Mouse (Mus musculus): ENCODE measurements around the gene Cacna2d1. TPM values are rescaled to one million over a fixed set of nuclear protein-coding genes. Genes with fewer than 3 reads are reported as not detected.

Cacna2d1 gene
- polyA plus RNA-seq, 1 experiment, result 1.00 TPM

DNA sequence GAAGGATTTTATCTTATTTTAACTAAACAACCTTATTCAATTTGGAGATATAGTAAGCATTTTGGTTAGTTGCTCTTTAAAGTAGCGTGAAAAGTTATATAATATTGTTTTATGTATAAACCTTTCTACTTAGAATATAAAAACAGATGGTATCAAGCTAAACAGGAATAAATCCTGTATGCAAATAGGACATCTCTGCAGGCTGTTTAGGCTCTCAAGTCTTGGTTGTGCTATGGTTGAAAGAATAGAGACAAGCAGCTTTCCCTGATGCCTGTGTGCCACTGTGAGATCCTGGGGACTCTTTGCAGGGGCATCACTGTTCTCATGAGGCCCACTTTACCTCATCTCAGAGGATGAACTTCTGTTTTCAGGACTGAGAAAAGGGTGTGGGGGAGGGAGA is 179.4 kb downstream of the Cacna2d1 start:
- H3K4me1 ChIP-seq (replicated peaks; ENCODE audit: control insufficient read depth, insufficient read depth, low read length), result no peaks in the 10 kb centered on the region

DNA sequence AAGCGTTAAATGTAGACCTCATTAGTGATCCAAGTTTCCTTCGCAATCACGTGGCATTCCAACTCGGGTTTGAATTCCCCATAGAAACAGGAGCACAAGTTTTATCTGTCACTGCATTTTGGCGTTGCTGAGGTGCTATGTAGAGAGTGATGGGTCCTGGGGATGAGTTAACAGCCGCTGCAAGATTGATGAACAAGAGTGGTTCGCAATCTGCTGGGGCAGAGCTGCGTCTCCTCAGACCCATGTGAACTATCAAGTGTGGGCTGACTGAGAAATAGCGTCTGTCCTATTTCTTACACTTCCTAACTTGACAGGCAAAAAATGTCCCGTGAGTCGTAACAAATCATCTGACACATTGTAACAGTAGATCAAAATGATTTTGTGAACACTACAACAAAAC is 186.8 kb downstream of the Cacna2d1 start:
- no peaks in the 10 kb centered on the region for H3K27me3 ChIP-seq (ENCODE audit: control insufficient read depth, insufficient read depth, low read length)
- WGBS, result 88% methylated on average over 11 of the region's 11 CpGs
- no peak overlapping the region for H3K27ac ChIP-seq (ENCODE audit: control insufficient read depth, insufficient read depth, low read length)
- no peak overlapping the region for H3K4me3 ChIP-seq (ENCODE audit: control insufficient read depth, insufficient read depth, low read length)
- no peaks in the 10 kb centered on the region for H3K36me3 ChIP-seq (ENCODE audit: control insufficient read depth, insufficient read depth, low read length)
- TF ChIP-seq POLR2A (IDR thresholded peaks at IDR 0.05; ENCODE audit: control insufficient read depth, extremely low read depth, insufficient read depth, low read length, poor library complexity) (no peak), CTCF (IDR thresholded peaks at IDR 0.05; ENCODE audit: borderline replicate concordance, control insufficient read depth, extremely low read depth, insufficient read depth, low read length, poor library complexity) (no peak)
- no peaks in the 10 kb centered on the region for H3K4me1 ChIP-seq (replicated peaks; ENCODE audit: control insufficient read depth, insufficient read depth, low read length)
- DNase-seq, result no peak

More for the DNA sequence above, 179.4 kb downstream of the Cacna2d1 start:
- WGBS, result 84% methylated on average over 1 of the region's 1 CpGs
- Histone ChIP-seq H3K36me3 (ENCODE audit: control insufficient read depth, insufficient read depth, low read length) (no peaks in the 10 kb centered on the region), H3K4me3 (ENCODE audit: control insufficient read depth, insufficient read depth, low read length) (no peak overlapping the region), H3K27me3 (ENCODE audit: control insufficient read depth, insufficient read depth, low read length) (no peaks in the 10 kb centered on the region), H3K27ac (ENCODE audit: control insufficient read depth, insufficient read depth, low read length) (no peak overlapping the region)
- DNase-seq, result no peak
- TF ChIP-seq POLR2A (IDR thresholded peaks at IDR 0.05; ENCODE audit: control insufficient read depth, extremely low read depth, insufficient read depth, low read length, poor library complexity), result no peak
- TF ChIP-seq CTCF (IDR thresholded peaks at IDR 0.05; ENCODE audit: borderline replicate concordance, control insufficient read depth, extremely low read depth, insufficient read depth, low read length, poor library complexity), result no peak

DNA sequence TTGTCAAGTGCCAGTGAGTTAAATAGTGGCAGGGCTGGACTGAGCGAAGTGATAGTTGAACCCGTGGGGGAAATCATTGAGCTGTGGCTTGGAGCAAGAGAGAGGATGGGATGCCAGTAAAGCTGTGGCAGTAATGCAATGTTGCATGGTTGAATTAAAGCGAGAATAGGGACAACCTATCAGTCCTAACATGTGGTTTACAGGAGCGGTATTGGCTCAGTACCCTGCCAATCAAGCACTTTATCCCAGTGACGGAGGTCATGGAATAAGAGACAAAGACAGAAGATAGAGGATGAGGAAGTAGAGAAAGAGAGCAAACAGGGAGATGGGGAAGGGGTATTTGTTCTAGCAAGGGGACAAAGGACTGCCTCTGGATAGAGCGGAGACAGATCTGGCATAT is 187.6 kb downstream of the Cacna2d1 start:
- Histone ChIP-seq H3K4me1 (replicated peaks; ENCODE audit: control insufficient read depth, insufficient read depth, low read length) (no peaks in the 10 kb centered on the region), H3K27me3 (ENCODE audit: control insufficient read depth, insufficient read depth, low read length) (no peaks in the 10 kb centered on the region), H3K27ac (ENCODE audit: control insufficient read depth, insufficient read depth, low read length) (no peak overlapping the region), H3K4me3 (ENCODE audit: control insufficient read depth, insufficient read depth, low read length) (no peak overlapping the region), H3K36me3 (ENCODE audit: control insufficient read depth, insufficient read depth, low read length) (no peaks in the 10 kb centered on the region)
- DNase-seq, result no peak
- 95% methylated on average over 6 of the region's 6 CpGs for WGBS
- TF ChIP-seq CTCF (IDR thresholded peaks at IDR 0.05; ENCODE audit: borderline replicate concordance, control insufficient read depth, extremely low read depth, insufficient read depth, low read length, poor library complexity), result no peak
- TF ChIP-seq POLR2A (IDR thresholded peaks at IDR 0.05; ENCODE audit: control insufficient read depth, extremely low read depth, insufficient read depth, low read length, poor library complexity), result no peak

DNA sequence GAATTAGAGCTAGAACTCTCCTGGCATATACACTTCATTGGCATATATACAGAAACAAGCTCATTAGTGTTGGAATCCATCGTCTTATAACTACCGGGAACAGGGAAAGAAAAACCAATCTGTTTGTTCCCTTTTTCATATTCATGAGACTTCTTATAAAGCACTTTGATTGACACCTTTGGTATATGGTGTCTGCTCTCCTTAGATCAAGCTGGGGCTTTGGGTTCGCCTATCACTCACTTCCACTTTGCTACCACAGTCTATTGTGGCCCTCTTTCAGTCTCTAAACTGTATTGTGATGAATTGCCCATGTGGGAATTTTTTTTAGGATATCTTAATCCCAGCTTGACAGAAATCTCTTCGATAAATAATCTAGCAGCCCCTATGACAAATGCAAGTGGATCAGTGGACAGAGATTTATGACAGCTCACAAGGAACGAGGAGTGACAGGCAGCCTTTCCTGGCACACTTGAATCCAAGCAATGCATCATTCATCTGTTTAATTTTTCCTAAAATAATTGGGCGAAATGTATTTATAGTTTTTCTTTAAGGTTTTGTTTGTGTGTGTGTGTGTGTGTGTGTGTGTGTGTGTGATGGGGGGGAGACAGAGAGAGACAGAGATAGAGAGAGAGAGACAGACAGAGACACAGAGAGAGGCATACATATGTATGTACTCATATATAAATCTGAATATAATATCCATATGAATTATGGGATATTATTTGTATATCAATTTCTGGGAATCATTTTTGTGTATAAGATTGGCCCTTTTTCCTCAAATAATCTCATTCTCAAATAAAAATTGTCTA is 200.0 kb downstream of the Cacna2d1 start:
- no peak overlapping the region for H3K27ac ChIP-seq (ENCODE audit: control insufficient read depth, insufficient read depth, low read length)
- no peak for DNase-seq
- H3K4me3 ChIP-seq (ENCODE audit: control insufficient read depth, insufficient read depth, low read length), result no peak overlapping the region
- H3K36me3 ChIP-seq (ENCODE audit: control insufficient read depth, insufficient read depth, low read length), result no peaks in the 10 kb centered on the region
- no peak for TF ChIP-seq CTCF (IDR thresholded peaks at IDR 0.05; ENCODE audit: borderline replicate concordance, control insufficient read depth, extremely low read depth, insufficient read depth, low read length, poor library complexity)
- no peak for TF ChIP-seq POLR2A (IDR thresholded peaks at IDR 0.05; ENCODE audit: control insufficient read depth, extremely low read depth, insufficient read depth, low read length, poor library complexity)
- no peaks in the 10 kb centered on the region for H3K4me1 ChIP-seq (replicated peaks; ENCODE audit: control insufficient read depth, insufficient read depth, low read length)
- H3K27me3 ChIP-seq (ENCODE audit: control insufficient read depth, insufficient read depth, low read length), result no peaks in the 10 kb centered on the region
- WGBS, result 85% methylated on average over 6 of the region's 6 CpGs

DNA sequence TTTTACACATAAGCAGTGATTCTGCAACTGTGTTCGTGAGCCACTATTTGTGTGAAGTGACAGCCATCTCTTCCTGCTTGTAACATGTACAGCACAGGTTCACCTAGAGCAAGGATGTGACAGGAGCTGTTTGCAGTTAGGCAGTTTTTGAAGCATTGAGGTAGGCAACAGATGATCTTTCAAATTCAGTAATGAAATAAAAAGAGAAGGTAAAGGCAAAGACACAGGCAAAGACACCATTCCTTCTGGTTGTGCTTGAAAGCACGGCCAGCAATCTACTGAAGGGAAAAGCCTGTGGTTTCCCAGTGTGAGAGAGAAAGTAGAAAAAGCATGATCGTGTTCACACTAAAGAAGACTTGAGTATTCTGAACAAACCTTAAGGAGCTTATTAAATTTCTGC is 201.5 kb downstream of the Cacna2d1 start:
- WGBS, result 77% methylated on average over 3 of the region's 3 CpGs
- DNase-seq, result no peak
- TF ChIP-seq CTCF (IDR thresholded peaks at IDR 0.05; ENCODE audit: borderline replicate concordance, control insufficient read depth, extremely low read depth, insufficient read depth, low read length, poor library complexity) (no peak), POLR2A (IDR thresholded peaks at IDR 0.05; ENCODE audit: control insufficient read depth, extremely low read depth, insufficient read depth, low read length, poor library complexity) (no peak)
- Histone ChIP-seq H3K27me3 (ENCODE audit: control insufficient read depth, insufficient read depth, low read length) (no peaks in the 10 kb centered on the region), H3K27ac (ENCODE audit: control insufficient read depth, insufficient read depth, low read length) (no peak overlapping the region), H3K4me1 (replicated peaks; ENCODE audit: control insufficient read depth, insufficient read depth, low read length) (no peaks in the 10 kb centered on the region), H3K36me3 (ENCODE audit: control insufficient read depth, insufficient read depth, low read length) (no peaks in the 10 kb centered on the region), H3K4me3 (ENCODE audit: control insufficient read depth, insufficient read depth, low read length) (no peak overlapping the region)

DNA sequence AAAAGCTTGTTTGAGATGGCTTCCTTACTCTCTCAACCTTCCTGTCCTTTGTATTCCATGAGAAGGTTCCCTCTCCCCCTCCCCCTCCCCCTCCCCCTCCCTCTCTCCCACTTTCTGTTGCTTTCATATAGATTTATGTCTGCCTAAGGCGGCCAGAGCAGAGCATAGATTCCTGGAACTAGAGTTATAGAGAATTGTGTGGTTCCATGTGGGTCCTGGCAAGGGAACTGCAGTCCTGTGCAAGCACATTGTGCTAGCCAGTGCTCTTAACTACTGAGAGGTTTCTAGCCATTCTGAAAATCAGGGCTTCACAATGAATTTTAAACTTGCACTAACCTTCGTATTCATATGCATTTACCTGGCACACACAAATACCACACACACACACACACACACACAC is 202.3 kb downstream of the Cacna2d1 start:
- Histone ChIP-seq H3K27ac (ENCODE audit: control insufficient read depth, insufficient read depth, low read length) (no peak overlapping the region), H3K27me3 (ENCODE audit: control insufficient read depth, insufficient read depth, low read length) (no peaks in the 10 kb centered on the region), H3K4me1 (replicated peaks; ENCODE audit: control insufficient read depth, insufficient read depth, low read length) (no peaks in the 10 kb centered on the region), H3K36me3 (ENCODE audit: control insufficient read depth, insufficient read depth, low read length) (no peaks in the 10 kb centered on the region), H3K4me3 (ENCODE audit: control insufficient read depth, insufficient read depth, low read length) (no peak overlapping the region)
- TF ChIP-seq POLR2A (IDR thresholded peaks at IDR 0.05; ENCODE audit: control insufficient read depth, extremely low read depth, insufficient read depth, low read length, poor library complexity), result no peak
- no peak for TF ChIP-seq CTCF (IDR thresholded peaks at IDR 0.05; ENCODE audit: borderline replicate concordance, control insufficient read depth, extremely low read depth, insufficient read depth, low read length, poor library complexity)
- no peak for DNase-seq
- WGBS, result 79% methylated on average over 2 of the region's 2 CpGs

Measured in thymus, adult 2 months (tissue).